Mouse (Mus musculus) WW6 (cell line): Measurements from ENCODE around the gene Atp5h.
A peak's percentile ranks its signal among the peaks of the same experiment; 100 is the strongest.

Experiments used
- DNase-seq: peaks from one replicate; pipeline ENCODE4 v3.0.0-alpha.2; 2013; ENCODE audit warnings: low read depth, low spot score

The Atp5h gene

GRCm38 (mm10) chr11:115437571-115438122, 17.9 kb upstream of the Atp5h start:
- DNase-seq: no peak

GRCm38 (mm10) chr11:115435596-115436337, 16.0 kb upstream of the Atp5h start:
- no peak for DNase-seq

- DNase-seq: no peak
Measured at GRCm38 (mm10) chr11:115433342-115433741, 13.6 kb upstream of the Atp5h start.

GRCm38 (mm10) chr11:115432814-115433213, 13.1 kb upstream of the Atp5h start:
- no peak for DNase-seq

GRCm38 (mm10) chr11:115430561-115430960, 10.8 kb upstream of the Atp5h start:
- DNase-seq: no peak

- DNase-seq: no peak
Measured at GRCm38 (mm10) chr11:115429307-115429706, 9.5 kb upstream of the Atp5h start.

- DNase-seq: peak; percentile 85
Measured at GRCm38 (mm10) chr11:115427482-115428331, 7.9 kb upstream of the Atp5h start.

GRCm38 (mm10) chr11:115425671-115426070, 5.9 kb upstream of the Atp5h start:
- no peak for DNase-seq

GRCm38 (mm10) chr11:115424666-115425065, 4.9 kb upstream of the Atp5h start:
- DNase-seq: no peak

GRCm38 (mm10) chr11:115423091-115423490, 3.3 kb upstream of the Atp5h start:
- no peak for DNase-seq

- DNase-seq: no peak
Measured at GRCm38 (mm10) chr11:115421972-115422371, 2.2 kb upstream of the Atp5h start.

GRCm38 (mm10) chr11:115421328-115421727, 1.6 kb upstream of the Atp5h start:
- DNase-seq: no peak

- no peak for DNase-seq
Measured at GRCm38 (mm10) chr11:115420336-115421190, 801 bp upstream of the Atp5h start.

- DNase-seq: no peak
Measured at GRCm38 (mm10) chr11:115409556-115409955, 10.2 kb downstream of the Atp5h start.

GRCm38 (mm10) chr11:115408266-115408920, 11.4 kb downstream of the Atp5h start:
- DNase-seq: no peak

GRCm38 (mm10) chr11:115406858-115407401, 12.8 kb downstream of the Atp5h start:
- no peak for DNase-seq

GRCm38 (mm10) chr11:115405723-115406122, 14.0 kb downstream of the Atp5h start:
- no peak for DNase-seq

GRCm38 (mm10) chr11:115403338-115404124, 16.2 kb downstream of the Atp5h start, which contains the start of gene Mrpl58:
Mrpl58 (plus strand) TSS chr11:115403752.
- DNase-seq: peak; percentile 75

- DNase-seq: no peak
Measured at GRCm38 (mm10) chr11:115400630-115401391, 19.0 kb downstream of the Atp5h start.
